Mouse (Mus musculus) bone marrow macrophage, adult 2 months (primary cell): Measurements from ENCODE around the gene Fcgr2b.

Experiments used
- CTCF ChIP-seq: IDR thresholded peaks from 2 replicates; pipeline ENCODE4 v1.5.1; 2012; ENCODE audit warnings: low read depth, mild to moderate bottlenecking, low read length, moderate library complexity
- POLR2A ChIP-seq: IDR thresholded peaks from 2 replicates; pipeline ENCODE4 v1.6.1; 2012; ENCODE audit warnings: mild to moderate bottlenecking, low read depth, low read length, borderline replicate concordance

DNA sequence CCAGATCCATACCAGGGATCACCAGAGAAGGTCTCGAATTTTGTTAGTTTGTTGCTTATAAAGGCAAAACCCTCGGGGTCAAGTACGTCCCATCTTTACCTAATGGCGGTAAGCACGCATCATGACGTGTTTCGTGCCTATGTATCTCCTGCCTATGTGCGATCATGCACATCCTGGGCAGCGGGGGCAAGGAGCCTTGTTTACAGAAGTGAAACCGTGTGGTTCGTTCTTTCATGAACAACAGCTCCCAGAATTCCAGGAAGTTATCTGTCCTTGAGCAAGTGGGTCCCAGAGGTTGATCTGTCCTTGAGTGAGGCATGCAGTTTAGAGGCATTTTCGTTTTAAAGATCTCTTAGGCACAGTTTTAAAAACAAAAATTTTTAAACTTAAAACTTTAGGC is 37.1 kb downstream of the Fcgr2b start:
- TF ChIP-seq POLR2A = no peak
- TF ChIP-seq CTCF = no peak
